Mouse (Mus musculus) lung, postnatal 0 days (tissue): ENCODE measurements around the gene Polg. TPM values are rescaled to one million over a fixed set of nuclear protein-coding genes. Genes with fewer than 3 reads are reported as not detected.

Experiments
- ATAC-seq: fragments of 200-750 bp; cut with Nextera tagmentation; 2 replicates; pipeline ENCODE4 v1.8.0; 2017; ENCODE audit warnings: moderate library complexity
- DNase-seq: peaks from one replicate; pipeline ENCODE4 v3.0.0-alpha.2; 2016; ENCODE audit warnings: low spot score
- H3K27ac ChIP-seq: fragments of 300-500 bp; sonication (generic); 2 replicates; pipeline ENCODE4 v1.5.1; 2014; ENCODE audit warnings: antibody characterized with exemption, mild to moderate bottlenecking, low read length, mixed read lengths
- H3K27me3 ChIP-seq: fragments of 300-500 bp; sonication (generic); replicated peaks from 2 replicates; pipeline ENCODE4 v1.6.1; 2014; ENCODE audit warnings: low read length, mixed read lengths; ENCODE audit not compliant: insufficient read depth
- H3K36me3 ChIP-seq: fragments of 300-500 bp; sonication (generic); 2 replicates; pipeline ENCODE4 v1.6.1; 2014; ENCODE audit warnings: low read length, mixed read lengths; ENCODE audit not compliant: insufficient read depth
- H3K4me1 ChIP-seq: fragments of 300-500 bp; sonication (generic); 2 replicates; pipeline ENCODE4 v1.6.1; 2014; ENCODE audit warnings: antibody characterized with exemption, low read depth, low read length, mixed read lengths; ENCODE audit not compliant: insufficient read depth
- H3K4me2 ChIP-seq: fragments of 300-500 bp; sonication (generic); replicated peaks from 2 replicates; pipeline ENCODE4 v1.6.1; 2014; ENCODE audit warnings: low read depth, mild to moderate bottlenecking, low read length, moderate library complexity, mixed read lengths
- H3K4me3 ChIP-seq: fragments of 300-500 bp; sonication (generic); 2 replicates; pipeline ENCODE4 v1.5.1; 2014; ENCODE audit warnings: low read depth, low read length
- H3K9ac ChIP-seq: fragments of 300-500 bp; sonication (generic); replicated peaks from 2 replicates; pipeline ENCODE4 v1.6.1; 2014; ENCODE audit warnings: low read depth, mild to moderate bottlenecking
- H3K9me3 ChIP-seq: fragments of 300-500 bp; sonication (generic); 2 replicates; pipeline ENCODE4 v1.6.1; 2016; ENCODE audit warnings: low read length, mixed read lengths
- CTCF ChIP-seq: IDR thresholded peaks from 2 replicates; pipeline ENCODE4 v1.5.1; 2016; ENCODE audit warnings: antibody characterized with exemption, mild to moderate bottlenecking
- EP300 ChIP-seq: IDR thresholded peaks from 2 replicates; pipeline ENCODE4 v1.6.1; 2016; ENCODE audit warnings: antibody characterized with exemption, mild to moderate bottlenecking, control low read depth
- WGBS: fragments of 180-500 bp; shearing (Covaris S2); extraction: QIAGEN DNeasy Blood & Tissue Kit; methylation state at CpG from one replicate; pipeline ENCODE4 v1.1.7; 2014; 5-methylcytosine and 5-hydroxymethylcytosine counted together
- polyA plus RNA-seq: library from polyadenylated mRNA; unstranded; fragments of >200 nt; fragmentation: Nextera tagmentation; extraction: Ambion mirVana; gene quantifications from 2 replicates; pipeline ENCODE4 v1.2.1, GENCODE M21; 2015

The Polg gene
- polyA plus RNA-seq, 1 experiment from 2014 or later = 32.3 TPM

DNA sequence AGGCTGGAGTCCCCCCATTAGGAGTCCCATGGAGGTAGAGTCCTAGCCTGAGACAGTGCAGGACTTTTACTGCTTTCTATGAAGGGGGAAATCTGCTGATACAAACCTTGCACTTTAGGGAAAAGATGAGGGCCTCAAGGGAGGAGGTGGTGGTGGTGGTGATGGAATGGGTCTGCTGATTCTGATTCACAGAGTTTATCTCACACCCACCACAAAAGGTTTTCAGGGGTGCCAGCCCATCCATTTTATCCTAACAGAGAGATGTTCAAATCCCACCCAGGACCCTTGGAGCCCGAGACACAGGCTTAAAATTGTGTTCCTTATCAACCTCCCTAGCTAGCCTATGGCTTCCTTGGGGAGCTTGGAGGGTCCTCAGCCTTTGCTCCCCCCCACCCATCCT lies 41.6 kb upstream of the Polg start:
- TF ChIP-seq EP300 (no peak), CTCF (no peak)
- 20% methylated on average over 1 of the region's 1 CpGs for WGBS
- no peak overlapping the region for H3K9ac ChIP-seq
- ATAC-seq = no peak
- no peak overlapping the region for H3K27ac ChIP-seq
- H3K9me3 ChIP-seq = no peaks in the 10 kb centered on the region
- H3K4me2 ChIP-seq = no peak overlapping the region
- no peaks in the 10 kb centered on the region for H3K36me3 ChIP-seq
- no peak for DNase-seq
- H3K27me3 ChIP-seq = peaks cover 94% of the 10 kb centered on the region
- no peak overlapping the region for H3K4me3 ChIP-seq
- H3K4me1 ChIP-seq = no peaks in the 10 kb centered on the region

DNA sequence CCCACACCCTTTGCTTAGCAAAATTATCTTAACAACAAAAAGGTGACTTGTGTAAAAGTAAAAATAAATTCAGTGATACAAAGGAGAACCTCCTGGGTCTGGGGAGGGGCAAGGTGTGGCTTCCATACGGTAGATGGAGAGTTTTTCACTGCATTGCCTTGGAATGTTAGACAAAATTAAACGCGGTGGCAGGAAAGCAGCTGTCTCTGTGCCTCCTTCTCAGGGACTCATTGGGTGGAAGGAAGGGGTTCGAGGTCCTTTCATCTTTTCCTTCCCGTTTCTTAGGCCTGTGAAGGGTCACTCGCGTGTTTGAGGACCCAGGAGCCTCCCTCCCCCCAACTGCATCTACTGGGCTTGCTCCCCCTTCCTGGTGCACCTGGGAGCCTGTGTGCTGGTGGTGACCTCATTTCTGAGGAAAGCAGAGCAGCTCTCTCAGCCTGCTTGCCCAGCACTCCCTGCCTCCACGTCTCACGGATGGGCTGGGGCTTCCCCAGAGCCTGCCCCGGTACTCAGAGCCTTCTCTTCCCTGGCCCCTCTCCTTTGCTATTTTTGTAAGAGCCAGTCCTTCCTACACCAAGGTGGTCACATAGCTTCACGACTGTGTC lies 41.0 kb upstream of the Polg start:
- no peak overlapping the region for H3K4me2 ChIP-seq
- no peak for DNase-seq
- H3K9me3 ChIP-seq = no peaks in the 10 kb centered on the region
- H3K27ac ChIP-seq = no peak overlapping the region
- no peak for TF ChIP-seq EP300
- TF ChIP-seq CTCF = no peak
- no peaks in the 10 kb centered on the region for H3K36me3 ChIP-seq
- WGBS = 2% methylated on average over 11 of the region's 11 CpGs
- H3K27me3 ChIP-seq = peaks cover 94% of the 10 kb centered on the region
- no peak overlapping the region for H3K4me3 ChIP-seq
- no peaks in the 10 kb centered on the region for H3K4me1 ChIP-seq
- no peak overlapping the region for H3K9ac ChIP-seq
- ATAC-seq = no peak

DNA sequence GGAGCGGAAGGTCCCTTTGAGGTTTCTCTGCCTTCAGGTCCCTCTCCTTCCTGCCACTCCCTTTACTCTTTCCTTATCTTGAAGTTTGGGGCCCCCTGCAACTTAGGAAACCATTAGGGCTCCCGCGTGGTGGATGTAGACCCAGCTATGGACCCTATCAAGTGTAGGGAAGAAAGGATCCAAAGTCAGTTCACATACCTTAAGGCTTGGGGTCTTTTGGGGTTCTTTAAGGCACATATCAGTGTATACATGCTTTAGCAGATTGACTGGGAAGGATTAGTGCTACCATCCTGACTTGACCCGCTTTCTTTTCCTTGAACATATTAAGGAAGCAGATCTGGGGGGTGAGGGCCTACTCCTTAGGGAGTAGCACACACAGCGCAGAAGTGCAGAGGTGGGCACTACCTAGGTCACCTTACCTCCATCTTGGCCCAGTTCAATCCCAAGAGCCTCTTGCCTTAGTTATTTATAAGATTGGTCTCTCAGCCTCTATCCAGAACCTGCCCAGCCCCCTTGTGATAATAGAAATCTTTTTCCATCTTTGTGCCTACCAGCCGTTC lies 40.4 kb upstream of the Polg start:
- no peaks in the 10 kb centered on the region for H3K36me3 ChIP-seq
- H3K9me3 ChIP-seq = no peaks in the 10 kb centered on the region
- DNase-seq = no peak
- no peak overlapping the region for H3K27ac ChIP-seq
- H3K27me3 ChIP-seq = peaks cover 96% of the 10 kb centered on the region
- H3K9ac ChIP-seq = no peak overlapping the region
- WGBS = 2% methylated on average over 6 of the region's 6 CpGs
- H3K4me3 ChIP-seq = no peak overlapping the region
- TF ChIP-seq CTCF (no peak), EP300 (no peak)
- H3K4me2 ChIP-seq = no peak overlapping the region
- H3K4me1 ChIP-seq = no peaks in the 10 kb centered on the region
- ATAC-seq = no peak

DNA sequence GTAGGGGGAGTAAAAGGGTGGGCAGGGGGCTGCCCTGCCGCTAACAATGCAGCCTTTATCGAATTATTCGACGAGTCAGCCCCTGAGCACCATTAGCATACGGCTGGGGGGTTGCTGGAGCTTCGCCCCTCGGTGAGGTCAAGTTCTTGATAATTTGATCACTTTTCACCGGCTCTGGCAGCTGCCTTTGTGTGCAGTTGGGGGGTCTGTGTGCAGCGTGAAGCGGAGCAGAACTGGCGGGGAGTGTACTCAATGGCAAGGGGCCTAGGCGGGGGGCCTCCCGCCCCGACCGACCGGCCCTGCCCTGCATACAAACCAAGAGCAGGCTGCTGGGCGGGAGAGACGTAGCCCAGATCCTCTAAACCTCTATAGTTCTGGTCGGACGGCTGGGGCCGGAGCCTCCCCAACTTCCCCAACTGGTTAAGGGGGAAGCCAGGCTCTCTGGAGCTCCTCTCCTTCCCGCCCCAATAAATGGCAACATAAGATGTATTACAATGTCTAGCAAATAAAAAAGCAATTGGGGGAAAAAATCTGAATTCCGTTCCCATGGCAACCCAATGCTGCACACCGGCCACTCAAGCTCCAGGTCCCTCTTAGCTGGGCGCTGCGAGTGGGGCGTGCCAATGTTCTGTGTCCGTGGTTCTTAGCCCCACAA lies 39.8 kb upstream of the Polg start:
- Histone ChIP-seq H3K4me1 (no peaks in the 10 kb centered on the region), H3K4me3 (no peak overlapping the region), H3K36me3 (no peaks in the 10 kb centered on the region), H3K27me3 (peaks cover 96% of the 10 kb centered on the region), H3K9me3 (no peaks in the 10 kb centered on the region), H3K4me2 (no peak overlapping the region), H3K27ac (no peak overlapping the region), H3K9ac (no peak overlapping the region)
- DNase-seq (no peak), ATAC-seq (no peak)
- WGBS = 1% methylated on average over 28 of the region's 28 CpGs
- TF ChIP-seq CTCF (no peak), EP300 (no peak)

DNA sequence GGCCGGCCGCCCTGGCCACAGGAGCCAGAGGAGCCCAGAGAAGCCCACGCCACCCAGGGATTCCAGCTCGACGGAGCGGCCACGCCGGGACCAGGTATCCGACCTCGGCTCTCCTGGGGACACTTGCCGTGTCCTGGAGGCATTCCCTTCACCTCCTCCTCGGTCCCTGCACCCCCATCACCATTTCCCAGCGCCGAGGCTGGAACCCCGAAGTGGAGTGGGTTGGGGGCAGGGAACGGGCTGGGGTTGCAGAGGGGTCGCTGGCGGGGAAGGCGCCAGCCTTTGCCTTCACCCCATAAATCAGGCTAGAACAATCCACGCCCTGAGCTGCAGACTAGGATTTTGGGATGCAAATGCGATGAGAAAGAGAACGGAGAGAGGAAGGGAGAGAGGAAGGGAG lies 39.2 kb upstream of the Polg start:
- 1% methylated on average over 22 of the region's 22 CpGs for WGBS
- Histone ChIP-seq H3K36me3 (no peaks in the 10 kb centered on the region), H3K27me3 (peaks cover 95% of the 10 kb centered on the region), H3K9ac (no peak overlapping the region), H3K4me3 (peak overlapping the region; percentile 16; the same call in 1 of the 2 replicates), H3K4me2 (peak overlapping the region; percentile 37), H3K4me1 (no peaks in the 10 kb centered on the region), H3K27ac (no peak overlapping the region), H3K9me3 (no peaks in the 10 kb centered on the region)
- DNase-seq = no peak
- TF ChIP-seq EP300 = no peak
- TF ChIP-seq CTCF = no peak
- no peak for ATAC-seq

DNA sequence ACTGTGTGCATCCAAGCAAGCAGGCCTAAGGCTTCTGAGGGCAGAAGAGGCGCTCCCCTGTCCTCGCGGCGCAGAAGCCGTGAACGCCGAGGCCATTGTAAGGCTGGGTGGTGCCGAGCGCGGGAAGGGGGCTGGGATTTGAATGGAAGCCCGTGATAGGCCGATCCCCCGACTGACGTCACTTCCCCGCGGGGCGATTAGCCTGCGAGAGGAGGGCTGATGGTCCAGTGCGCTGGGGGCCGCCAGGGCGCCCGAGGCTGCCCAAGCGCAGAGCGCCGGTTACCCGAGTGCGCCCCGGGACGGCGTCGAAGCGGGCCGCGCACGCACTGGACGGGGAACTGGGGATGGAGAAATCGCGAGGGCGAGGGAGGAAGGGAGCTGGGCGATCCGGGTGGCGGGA lies 38.6 kb upstream of the Polg start:
- Histone ChIP-seq H3K4me3 (peak overlapping the region; percentile 16; the same call in 1 of the 2 replicates), H3K27me3 (peaks cover 96% of the 10 kb centered on the region), H3K4me1 (no peaks in the 10 kb centered on the region), H3K9ac (no peak overlapping the region), H3K4me2 (peak overlapping the region; percentile 37), H3K27ac (no peak overlapping the region), H3K36me3 (no peaks in the 10 kb centered on the region), H3K9me3 (no peaks in the 10 kb centered on the region)
- WGBS = under 1% methylated on average over 38 of the region's 42 CpGs
- ATAC-seq (no peak), DNase-seq (peak; percentile 24)
- TF ChIP-seq EP300 = no peak
- TF ChIP-seq CTCF = no peak
